24 mouse cellular contexts compared by ENCODE assay signal in the genomic region with DNA sequence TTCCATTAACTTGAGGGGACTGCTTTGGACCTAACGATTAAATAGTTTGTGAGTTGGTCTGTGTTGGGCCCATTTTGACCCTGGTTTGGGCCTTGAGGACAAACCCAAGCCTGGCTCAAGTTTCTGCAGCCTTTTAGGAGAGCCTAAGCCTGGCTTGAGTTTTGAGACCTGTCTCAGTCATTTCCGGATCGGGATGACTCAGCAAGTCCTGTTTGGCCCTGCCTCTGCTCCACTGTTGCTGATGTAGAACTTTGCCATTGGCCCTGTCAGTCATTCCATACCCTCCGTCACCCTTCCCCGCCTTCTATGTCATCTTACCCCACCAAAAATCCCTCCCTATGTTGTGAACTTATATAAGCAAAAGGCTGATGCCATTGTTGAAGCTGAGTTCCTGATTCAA.
"Had no signal": no experiment of that assay in that cellular context is flagged by ENCODE, and none has a peak within 500 bp of the region (broad histone marks: within the 10 kb centered on the region; RNA-seq: fewer than 3 reads in every experiment).

No protein-coding gene starts in this region.

- H3K4me2 ChIP-seq: heart, embryonic 12.5 days; hindbrain, embryonic 12.5 days; hindbrain, embryonic 14.5 days; intestine, embryonic 15.5 days; kidney, embryonic 15.5 days; limb, embryonic 13.5 days; limb, embryonic 15.5 days; liver, embryonic 12.5 days had no signal

- H3K9ac ChIP-seq: heart, embryonic 12.5 days; hindbrain, embryonic 12.5 days; hindbrain, embryonic 14.5 days; intestine, embryonic 15.5 days; kidney, embryonic 15.5 days; limb, embryonic 13.5 days; limb, embryonic 15.5 days; liver, embryonic 12.5 days; liver, embryonic 14.5 days had no signal

- H3K36me3 ChIP-seq: heart, embryonic 10.5 days; heart, embryonic 12.5 days; hindbrain, embryonic 12.5 days; intestine, embryonic 15.5 days; kidney, embryonic 15.5 days; limb, embryonic 13.5 days; limb, embryonic 15.5 days; liver, embryonic 12.5 days had no signal

- DNase-seq: gastrocnemius, adult 2 months; gastrocnemius, postnatal 10 days; gastrocnemius, postnatal 25 days; heart, adult 18-20 months; heart, postnatal 14 days; heart, postnatal 36 days; kidney, adult 2 months; kidney, adult 9 months; kidney, postnatal 25 days; kidney, postnatal 4 days; left cerebral cortex, postnatal 4 days had no signal

- H3K9me3 ChIP-seq: intestine, embryonic 15.5 days; kidney, embryonic 15.5 days; limb, embryonic 15.5 days; liver, embryonic 12.5 days had no signal

- H3K27ac ChIP-seq: gastrocnemius, adult 2 months; heart, embryonic 10.5 days; hindbrain, embryonic 12.5 days; hindbrain, embryonic 14.5 days; intestine, embryonic 15.5 days; kidney, embryonic 15.5 days; kidney, postnatal 0 days; layer of hippocampus, adult 2 months; left cerebral cortex, adult 2 months; limb, embryonic 13.5 days; limb, embryonic 15.5 days; liver, embryonic 12.5 days; liver, embryonic 14.5 days had no signal

- H3K4me1 ChIP-seq: heart, embryonic 10.5 days; heart, embryonic 12.5 days; hindbrain, embryonic 12.5 days; intestine, embryonic 15.5 days; kidney, embryonic 15.5 days; limb, embryonic 13.5 days; limb, embryonic 15.5 days; liver, embryonic 12.5 days had no signal

- H3K4me3 ChIP-seq: gastrocnemius, adult 2 months; heart, embryonic 10.5 days; heart, embryonic 12.5 days; hindbrain, embryonic 12.5 days; intestine, embryonic 15.5 days; kidney, embryonic 15.5 days; layer of hippocampus, adult 2 months; left cerebral cortex, adult 2 months; limb, embryonic 13.5 days; limb, embryonic 15.5 days; liver, embryonic 12.5 days had no signal

- H3K27me3 ChIP-seq: heart, embryonic 12.5 days; hindbrain, embryonic 12.5 days; intestine, embryonic 15.5 days; kidney, embryonic 15.5 days; limb, embryonic 13.5 days; limb, embryonic 15.5 days; liver, embryonic 12.5 days had no signal
